Mouse (Mus musculus) left cerebral cortex, postnatal 14 days (tissue): ENCODE measurements around the gene Klhl32. TPM values are rescaled to one million over a fixed set of nuclear protein-coding genes. Genes with fewer than 3 reads are reported as not detected.
A peak's percentile ranks its signal among the peaks of the same experiment; 100 is the strongest.
"Not testable (repeated sequence)": the region's sequence is repeated elsewhere in the genome, so short reads cannot be mapped to it uniquely, and the experiment has no call there.

Experiments used
- DNase-seq, 2 experiments: peaks; one replicate each; pipeline ENCODE4 v3.0.0; 2021 to 2022; ENCODE audit warnings: low spot score in 2 of 2, mixed read lengths in 1 of 2
- intact Hi-C: fragments of 180-260 bp; cut with DNase I; formaldehyde crosslinking; loops from one replicate; pipeline ENCODE4 v1.15.1; 2025
- long read RNA-seq, 2 experiments: library from polyadenylated mRNA; stranded (forward); transcript quantifications; one replicate each; pipeline ENCODE4 v2.0.0; 2021
- total RNA-seq, 2 experiments: library from RNA; stranded (reverse); gene quantifications; 2 replicates each; pipeline ENCODE4 v1.2.3; 2021

Klhl32 gene
- 10 to 100 TPM; 17.1 to 18.8 TPM for total RNA-seq
- long read RNA-seq, experiment 1, full-length matches to known transcripts: 5 of 6 reads
- long read RNA-seq, experiment 1, partial matches to known transcripts: 0 of 6 reads
- long read RNA-seq, experiment 1, other reads (novel, unspliced or antisense): 1 of 6 reads
- long read RNA-seq, experiment 2, full-length matches to known transcripts: 5 of 12 reads
- long read RNA-seq, experiment 2, partial matches to known transcripts: 0 of 12 reads
- long read RNA-seq, experiment 2, other reads (novel, unspliced or antisense): 7 of 12 reads

- intact Hi-C loops: no loop called here
- DNase-seq: peak; percentile 78 to 81
Observed at GRCm38 (mm10) chr4:24850401-24851325, at the start of gene Klhl32. TSS of gene Klhl32 (minus strand) at chr4:24851124.

- intact Hi-C loops: loop anchor here (10.0 kb wide), 1 partner anchor 404 kb away; the partner anchor contains the start of gene Mms22l
- DNase-seq: no peak
Observed at GRCm38 (mm10) chr4:24899146-24899545, 48.2 kb upstream of the Klhl32 start.

GRCm38 (mm10) chr4:24898636-24899035 lies 47.7 kb upstream of the Klhl32 start:
- peak in 1 of 2 experiments; percentile 18 for DNase-seq
- intact Hi-C loops: loop anchor here (10.0 kb wide), 1 partner anchor 404 kb away; the partner anchor contains the start of gene Mms22l

GRCm38 (mm10) chr4:24897851-24898515 lies 47.1 kb upstream of the Klhl32 start, which contains the start of gene Ndufaf4:
TSS of gene Ndufaf4 (plus strand) at chr4:24898083.
- peak; percentile 98 to 99 for DNase-seq
- intact Hi-C loops: loop anchor here (2.0 to 10.0 kb wide), 2 partner anchors 177 to 403 kb away; partner anchors contain the start of gene Mms22l

- peak in 1 of 2 experiments; percentile 7 for DNase-seq
- intact Hi-C loops: loop anchor here (2.0 to 10.0 kb wide), 2 partner anchors 177 to 403 kb away; partner anchors contain the start of gene Mms22l
Observed at GRCm38 (mm10) chr4:24897351-24897750, 46.4 kb upstream of the Klhl32 start.

GRCm38 (mm10) chr4:24896829-24897228 lies 45.9 kb upstream of the Klhl32 start:
- intact Hi-C loops: loop anchor here (2.0 to 10.0 kb wide), 2 partner anchors 176 to 402 kb away; partner anchors contain the start of gene Mms22l
- DNase-seq: peak; percentile 57 to 74

GRCm38 (mm10) chr4:24894625-24895024 lies 43.7 kb upstream of the Klhl32 start:
- intact Hi-C loops: loop anchor here (10.0 kb wide), 1 partner anchor 400 kb away; the partner anchor contains the start of gene Mms22l
- no peak for DNase-seq

GRCm38 (mm10) chr4:24892293-24892692 lies 41.4 kb upstream of the Klhl32 start:
- DNase-seq: not testable (repeated sequence)
- intact Hi-C loops: loop anchor here (10.0 kb wide), 1 partner anchor 397 kb away; the partner anchor contains the start of gene Mms22l

GRCm38 (mm10) chr4:24889386-24889785 lies 38.5 kb upstream of the Klhl32 start:
- intact Hi-C loops, DNase-seq: not testable (repeated sequence)

GRCm38 (mm10) chr4:24869230-24869629 lies 18.3 kb upstream of the Klhl32 start:
- intact Hi-C loops: no loop called here

GRCm38 (mm10) chr4:24865691-24866090 lies 14.8 kb upstream of the Klhl32 start:
- DNase-seq: no peak
- intact Hi-C loops: no loop called here

More at GRCm38 (mm10) chr4:24869230-24869629, 18.3 kb upstream of the Klhl32 start:
- DNase-seq: no peak

GRCm38 (mm10) chr4:24847406-24847805 lies 3.5 kb downstream of the Klhl32 start:
- no peak for DNase-seq
- intact Hi-C loops: no loop called here

- DNase-seq: no peak
- intact Hi-C loops: no loop called here
Observed at GRCm38 (mm10) chr4:24845546-24845945, 5.4 kb downstream of the Klhl32 start.

- intact Hi-C loops: no loop called here
- no peak for DNase-seq
Observed at GRCm38 (mm10) chr4:24838567-24838966, 12.4 kb downstream of the Klhl32 start.

GRCm38 (mm10) chr4:24835555-24835954 lies 15.4 kb downstream of the Klhl32 start:
- intact Hi-C loops: no loop called here

GRCm38 (mm10) chr4:24808316-24808715 lies 42.6 kb downstream of the Klhl32 start:
- intact Hi-C loops: no loop called here

More at GRCm38 (mm10) chr4:24835555-24835954, 15.4 kb downstream of the Klhl32 start:
- DNase-seq: no peak

GRCm38 (mm10) chr4:24801881-24802280 lies 49.0 kb downstream of the Klhl32 start:
- intact Hi-C loops: no loop called here
- DNase-seq: no peak

More at GRCm38 (mm10) chr4:24808316-24808715, 42.6 kb downstream of the Klhl32 start:
- no peak for DNase-seq

GRCm38 (mm10) chr4:24801343-24801742 lies 49.6 kb downstream of the Klhl32 start:
- intact Hi-C loops: no loop called here
- no peak for DNase-seq

- DNase-seq: no peak
- intact Hi-C loops: no loop called here
Observed at GRCm38 (mm10) chr4:24800345-24800936, 50.5 kb downstream of the Klhl32 start.
